25 mouse cellular contexts compared by ENCODE assay signal in the genomic region with DNA sequence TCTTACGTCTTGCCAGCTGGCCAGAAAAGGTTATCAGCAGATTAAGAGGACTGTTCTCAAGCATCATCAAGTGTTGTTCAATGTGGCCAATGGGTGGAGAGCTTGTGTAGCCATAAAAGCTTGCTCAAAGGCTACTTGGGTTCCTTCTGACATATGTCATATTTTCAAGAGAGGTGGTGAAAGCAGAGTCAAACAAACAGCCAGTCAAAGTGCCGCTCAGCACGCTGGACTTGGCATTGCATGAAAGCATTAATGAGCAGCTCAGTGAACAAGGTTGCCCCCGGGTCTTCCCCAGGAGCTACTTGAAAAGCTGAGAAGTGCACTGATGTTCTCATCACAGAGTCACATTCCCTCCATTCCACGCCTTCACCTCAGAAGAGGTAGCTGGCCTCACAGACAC.
DNase-seq lines count a peak whose midpoint lies in the region; ATAC-seq and TF ChIP-seq lines count a peak whose summit lies in the region.
"Had no signal": no experiment of that assay in that cellular context is flagged by ENCODE, and none has a peak within 500 bp of the region (broad histone marks: within the 10 kb centered on the region; RNA-seq: fewer than 3 reads in every experiment).

No protein-coding gene starts in this region.

- no peaks in the 10 kb centered on the region for H3K9me3 ChIP-seq in heart, embryonic 14.5 days (ENCODE audit: control insufficient read depth, low read length)
- H3K9me3 ChIP-seq in heart, embryonic 12.5 days (replicated peaks) = no peaks in the 10 kb centered on the region
- no peaks in the 10 kb centered on the region for H3K9me3 ChIP-seq in heart, postnatal 0 days (replicated peaks; ENCODE audit: control insufficient read depth, low read length)
- H3K9me3 ChIP-seq in lung, postnatal 0 days (ENCODE audit: low read length) = no peaks in the 10 kb centered on the region
- no peaks in the 10 kb centered on the region for H3K9me3 ChIP-seq in forebrain, embryonic 15.5 days
- H3K9me3 ChIP-seq: forebrain, embryonic 10.5 days; forebrain, embryonic 13.5 days; G1E; hindbrain, embryonic 10.5 days; hindbrain, embryonic 13.5 days; intestine, embryonic 15.5 days had no signal

- intact Hi-C loops in heart, postnatal 25 days (cut with DNase I) = no loop called here

- 26% methylated on average over 5 of the region's 5 CpGs for WGBS in heart, embryonic 14.5 days
- 49% methylated on average over 5 of the region's 5 CpGs for WGBS in heart, embryonic 12.5 days
- WGBS in heart, postnatal 0 days = 32% methylated on average over 5 of the region's 5 CpGs
- WGBS in lung, postnatal 0 days = 44% methylated on average over 5 of the region's 5 CpGs
- WGBS in forebrain, embryonic 15.5 days = 56% methylated on average over 5 of the region's 5 CpGs

- DNase-seq in heart, postnatal 0 days (ENCODE audit: low spot score) = peak; percentile 45
- no peak for DNase-seq in heart, postnatal 25 days (ENCODE audit: low spot score)
- DNase-seq in lung, postnatal 0 days (ENCODE audit: low spot score) = peak; percentile 24
- no peak for DNase-seq in lung, postnatal 14 days
- DNase-seq: adrenal gland, postnatal 10 days; adrenal gland, postnatal 36 days; B cell, adult 2 months; cerebellum, adult 18-20 months; cerebellum, adult 9-10 months; cerebellum, postnatal 14 days; forebrain, postnatal 0 days; gastrocnemius, postnatal 25 days; kidney, adult 11 months had no signal

- H3K27me3 ChIP-seq in heart, embryonic 14.5 days (ENCODE audit: control insufficient read depth, insufficient read depth, low read length) = no peaks in the 10 kb centered on the region
- no peaks in the 10 kb centered on the region; the same call in 1 of the 2 replicates for H3K27me3 ChIP-seq in heart, embryonic 12.5 days (replicated peaks)
- no peaks in the 10 kb centered on the region for H3K27me3 ChIP-seq in heart, postnatal 0 days (ENCODE audit: control insufficient read depth, insufficient read depth, low read length)
- no peaks in the 10 kb centered on the region for H3K27me3 ChIP-seq in lung, postnatal 0 days (replicated peaks; ENCODE audit: insufficient read depth, low read length)
- H3K27me3 ChIP-seq in forebrain, embryonic 15.5 days = no peaks in the 10 kb centered on the region
- H3K27me3 ChIP-seq: CH12.LX; forebrain, embryonic 13.5 days; hindbrain, embryonic 13.5 days; intestine, embryonic 15.5 days had no signal

- no peak overlapping the region for H3K27ac ChIP-seq in heart, embryonic 14.5 days (replicated peaks in 1 of 2; ENCODE audit: control insufficient read depth in 1 of 2, insufficient read depth in 1 of 2, low read depth in 2 of 2, low read length in 2 of 2)
- no peak overlapping the region for H3K27ac ChIP-seq in heart, embryonic 12.5 days (ENCODE audit: poor library complexity, severe bottlenecking)
- no peak overlapping the region for H3K27ac ChIP-seq in heart, postnatal 0 days (ENCODE audit: low read depth)
- H3K27ac ChIP-seq in lung, postnatal 0 days (ENCODE audit: low read length) = no peak overlapping the region
- H3K27ac ChIP-seq in forebrain, embryonic 15.5 days (replicated peaks) = no peak overlapping the region
- H3K27ac ChIP-seq: forebrain, embryonic 10.5 days; forebrain, embryonic 13.5 days; hindbrain, embryonic 10.5 days; hindbrain, embryonic 13.5 days; intestine, embryonic 15.5 days had no signal

- no peak for TF ChIP-seq EP300 in heart, postnatal 0 days (IDR thresholded peaks at IDR 0.05; ENCODE audit: low read depth)
- no peak for TF ChIP-seq EP300 in lung, postnatal 0 days (IDR thresholded peaks at IDR 0.05)

- no peaks in the 10 kb centered on the region for H3K36me3 ChIP-seq in heart, embryonic 14.5 days (ENCODE audit: control insufficient read depth, insufficient read depth, low read length)
- no peaks in the 10 kb centered on the region for H3K36me3 ChIP-seq in heart, embryonic 12.5 days
- no peaks in the 10 kb centered on the region for H3K36me3 ChIP-seq in heart, postnatal 0 days (replicated peaks; ENCODE audit: control insufficient read depth, insufficient read depth, low read length)
- no peaks in the 10 kb centered on the region for H3K36me3 ChIP-seq in lung, postnatal 0 days (ENCODE audit: insufficient read depth, low read length)
- H3K36me3 ChIP-seq in forebrain, embryonic 15.5 days = no peaks in the 10 kb centered on the region
- H3K36me3 ChIP-seq: forebrain, embryonic 10.5 days; G1E; hindbrain, embryonic 10.5 days; hindbrain, embryonic 13.5 days; intestine, embryonic 15.5 days had no signal

- H3K4me3 ChIP-seq in heart, embryonic 14.5 days (ENCODE audit: control insufficient read depth in 1 of 2, insufficient read depth in 1 of 2, low read depth in 1 of 2, low read length in 2 of 2) = no peak overlapping the region
- H3K4me3 ChIP-seq in heart, embryonic 12.5 days = no peak overlapping the region
- H3K4me3 ChIP-seq in heart, postnatal 0 days (ENCODE audit: low read depth, low read length) = no peak overlapping the region
- no peak overlapping the region for H3K4me3 ChIP-seq in lung, postnatal 0 days (ENCODE audit: low read depth, low read length)
- no peak overlapping the region for H3K4me3 ChIP-seq in forebrain, embryonic 15.5 days
- H3K4me3 ChIP-seq: forebrain, embryonic 10.5 days; forebrain, embryonic 13.5 days; hindbrain, embryonic 10.5 days; hindbrain, embryonic 13.5 days; intestine, embryonic 15.5 days had no signal

- no peaks in the 10 kb centered on the region; a peak in 1 of 4 replicates for H3K4me1 ChIP-seq in heart, embryonic 14.5 days (ENCODE audit: control insufficient read depth in 2 of 2, insufficient read depth in 2 of 2, low read length in 2 of 2)
- 0 out of 2 replicates have a peak, but pooled peaks cover 2% of the 10 kb centered on the region for H3K4me1 ChIP-seq in heart, embryonic 12.5 days (replicated peaks)
- no peaks in the 10 kb centered on the region for H3K4me1 ChIP-seq in heart, postnatal 0 days (ENCODE audit: control insufficient read depth, insufficient read depth)
- H3K4me1 ChIP-seq in lung, postnatal 0 days (ENCODE audit: insufficient read depth, low read depth, low read length) = no peaks in the 10 kb centered on the region
- H3K4me1 ChIP-seq in forebrain, embryonic 15.5 days = no peaks in the 10 kb centered on the region
- H3K4me1 ChIP-seq: forebrain, embryonic 10.5 days; forebrain, embryonic 13.5 days; hindbrain, embryonic 10.5 days; hindbrain, embryonic 13.5 days; intestine, embryonic 15.5 days had no signal

- TF ChIP-seq CTCF in heart, postnatal 0 days (IDR thresholded peaks at IDR 0.05; ENCODE audit: low read depth) = no peak
- no peak for TF ChIP-seq CTCF in lung, postnatal 0 days (IDR thresholded peaks at IDR 0.05)

- no peak overlapping the region for H3K9ac ChIP-seq in heart, embryonic 14.5 days (ENCODE audit: low read length)
- no peak overlapping the region for H3K9ac ChIP-seq in heart, embryonic 12.5 days
- H3K9ac ChIP-seq in heart, postnatal 0 days (replicated peaks; ENCODE audit: low read depth, low read length) = no peak overlapping the region
- H3K9ac ChIP-seq in lung, postnatal 0 days (replicated peaks; ENCODE audit: low read depth) = no peak overlapping the region
- H3K9ac ChIP-seq in forebrain, embryonic 15.5 days (replicated peaks) = no peak overlapping the region
- H3K9ac ChIP-seq: forebrain, embryonic 13.5 days; forebrain, postnatal 0 days; hindbrain, embryonic 13.5 days; intestine, embryonic 15.5 days had no signal

- H3K4me2 ChIP-seq in heart, embryonic 14.5 days (ENCODE audit: low read length) = no peak overlapping the region; the same call in 1 of the 2 replicates
- H3K4me2 ChIP-seq in heart, embryonic 12.5 days = no peak overlapping the region
- no peak overlapping the region for H3K4me2 ChIP-seq in heart, postnatal 0 days (ENCODE audit: low read depth, low read length)
- H3K4me2 ChIP-seq in lung, postnatal 0 days (replicated peaks; ENCODE audit: low read depth, low read length) = no peak overlapping the region
- H3K4me2 ChIP-seq in forebrain, embryonic 15.5 days (replicated peaks) = no peak overlapping the region
- H3K4me2 ChIP-seq: forebrain, embryonic 13.5 days; hindbrain, embryonic 13.5 days; intestine, embryonic 15.5 days had no signal

- 0 out of 2 replicates have a peak, but pooled peaks have one; percentile 21 for ATAC-seq in heart, embryonic 14.5 days (ENCODE audit: insufficient number of reproducible peaks, insufficient read depth, low FRiP score, low read depth)
- ATAC-seq in heart, embryonic 12.5 days (ENCODE audit: insufficient number of reproducible peaks, low FRiP score) = no peak
- ATAC-seq in heart, postnatal 0 days (ENCODE audit: insufficient read depth, low read depth) = peak; percentile 67
- ATAC-seq in lung, postnatal 0 days = peak; percentile 55
- no peak for ATAC-seq in forebrain, embryonic 15.5 days (replicated peaks)
- ATAC-seq: forebrain, embryonic 13.5 days; forebrain, postnatal 0 days; hindbrain, embryonic 16.5 days; intestine, embryonic 15.5 days; Patski had no signal

Comparison
In these comparisons a context has a peak if more than half of its experiments do, and no peak if none do; other contexts are left out.
1. ATAC-seq: peak in heart, embryonic 14.5 days (single experiment), heart, postnatal 0 days (single experiment) and lung, postnatal 0 days (single experiment); none in heart, embryonic 12.5 days (single experiment) and forebrain, embryonic 15.5 days (single experiment).
2. DNase-seq: peak in heart, postnatal 0 days (single experiment) and lung, postnatal 0 days (single experiment); none in heart, postnatal 25 days (single experiment) and lung, postnatal 14 days (single experiment).